Mouse (Mus musculus) limb, embryonic 14.5 days (tissue): ENCODE results near the gene Lefty2. TPM values are rescaled to one million over a fixed set of nuclear protein-coding genes. Genes with fewer than 3 reads are reported as not detected.

Experiments
- ATAC-seq: fragments of 200-750 bp; cut with Nextera tagmentation; 2 replicates; pipeline ENCODE4 v1.8.0; 2017; ENCODE audit warnings: low read depth, moderate number of reproducible peaks, moderate TSS enrichment; ENCODE audit not compliant: low FRiP score
- DNase-seq: peaks from one replicate; pipeline ENCODE4 v3.0.0-alpha.2; 2015; ENCODE audit warnings: low spot score
- H3K27ac ChIP-seq: fragments of 300-500 bp; sonication (generic); replicated peaks from 2 replicates; pipeline ENCODE4 v1.5.1; 2014; ENCODE audit warnings: low read depth, mild to moderate bottlenecking, low read length, moderate library complexity, mixed read lengths
- H3K27me3 ChIP-seq: fragments of 300-500 bp; sonication (generic); 2 replicates; pipeline ENCODE4 v1.6.1; 2014; ENCODE audit warnings: low read length, mixed read lengths; ENCODE audit not compliant: control insufficient read depth, insufficient read depth
- H3K36me3 ChIP-seq: fragments of 300-500 bp; sonication (generic); 2 replicates; pipeline ENCODE4 v1.6.1; 2014; ENCODE audit warnings: mild to moderate bottlenecking, low read length, moderate library complexity, mixed read lengths; ENCODE audit not compliant: control insufficient read depth, insufficient read depth
- H3K4me1 ChIP-seq: fragments of 300-500 bp; sonication (generic); 2 replicates; pipeline ENCODE4 v1.6.1; 2014; ENCODE audit warnings: antibody characterized with exemption, low read length, mixed read lengths; ENCODE audit not compliant: control insufficient read depth, insufficient read depth
- H3K4me2 ChIP-seq: fragments of 300-500 bp; sonication (generic); replicated peaks from 2 replicates; pipeline ENCODE4 v1.6.1; 2014; ENCODE audit warnings: low read depth, mild to moderate bottlenecking, low read length, moderate library complexity; ENCODE audit not compliant: severe bottlenecking
- H3K4me3 ChIP-seq: fragments of 300-500 bp; sonication (generic); replicated peaks from 2 replicates; pipeline ENCODE4 v1.5.1; 2014; ENCODE audit warnings: low read length
- H3K9ac ChIP-seq: fragments of 300-500 bp; sonication (generic); 2 replicates; pipeline ENCODE4 v1.6.1; 2014; ENCODE audit warnings: mild to moderate bottlenecking, low read depth, low read length, moderate library complexity; ENCODE audit not compliant: severe bottlenecking
- H3K9me3 ChIP-seq: fragments of 300-500 bp; sonication (generic); 2 replicates; pipeline ENCODE4 v1.6.1; 2016; ENCODE audit warnings: low read length; ENCODE audit not compliant: control insufficient read depth
- POLR2A ChIP-seq: fragments of 200-500 bp; IDR thresholded peaks from 2 replicates; pipeline ENCODE4 v1.8.0; 2012; ENCODE audit warnings: inconsistent platforms, mild to moderate bottlenecking, moderate library complexity, borderline replicate concordance; ENCODE audit not compliant: insufficient read depth, insufficient read length; ENCODE audit errors: extremely low read depth
- WGBS: fragments of 180-500 bp; shearing (Covaris S2); extraction: QIAGEN DNeasy Blood & Tissue Kit; methylation state at CpG from one replicate; pipeline ENCODE4 v1.1.7; 2014; 5-methylcytosine and 5-hydroxymethylcytosine counted together
- polyA plus RNA-seq, 2 experiments: library from polyadenylated mRNA; depleted of rRNA in 1 of 2; stranded (reverse) in 1 of 2; unstranded in 1 of 2; fragments of >200 nt; fragmentation: Nextera tagmentation in 1 of 2; extraction: Ambion mirVana in 1 of 2; gene quantifications; 2 replicates each; pipeline versions ENCODE4 v1.2.1 to v1.2.3; 2012 to 2014

Lefty2 gene
- polyA plus RNA-seq, 2 experiments = 0.11 to 0.17 TPM

GRCm38 (mm10) chr1:180911138-180911537, 18.2 kb downstream of the Lefty2 start:
- no peak overlapping the region for H3K4me3 ChIP-seq
- WGBS = 50% methylated on average over 8 of the region's 8 CpGs

GRCm38 (mm10) chr1:180911653-180912287, 18.9 kb downstream of the Lefty2 start:
- 26% methylated on average over 20 of the region's 20 CpGs for WGBS
- Histone ChIP-seq H3K9ac (no peak overlapping the region), H3K27ac (peak overlapping the region; percentile 43; the same call in 1 of the 2 replicates), H3K27me3 (no peaks in the 10 kb centered on the region), H3K4me1 (peaks cover 22% of the 10 kb centered on the region), H3K4me3 (no peak overlapping the region; the same call in 1 of the 2 replicates), H3K9me3 (no peaks in the 10 kb centered on the region), H3K4me2 (peak overlapping the region; percentile 39), H3K36me3 (peaks cover 25% of the 10 kb centered on the region)
- ATAC-seq (0 out of 2 replicates have a peak, but pooled peaks have one; percentile 31), DNase-seq (peak; percentile 57)
- no peak for TF ChIP-seq POLR2A

More at GRCm38 (mm10) chr1:180911138-180911537, 18.2 kb downstream of the Lefty2 start:
- ATAC-seq (0 out of 2 replicates have a peak, but pooled peaks have one; percentile 1), DNase-seq (peak; percentile 54)
- Histone ChIP-seq H3K27ac (peak overlapping the region; percentile 43; the same call in 1 of the 2 replicates), H3K9ac (no peak overlapping the region), H3K27me3 (no peaks in the 10 kb centered on the region), H3K9me3 (no peaks in the 10 kb centered on the region), H3K4me1 (peaks cover 22% of the 10 kb centered on the region), H3K36me3 (peaks cover 31% of the 10 kb centered on the region), H3K4me2 (peak overlapping the region; percentile 39)
- no peak for TF ChIP-seq POLR2A

- ATAC-seq (no peak), DNase-seq (no peak)
- no peaks in the 10 kb centered on the region for H3K9me3 ChIP-seq
- no peak for TF ChIP-seq POLR2A
- peak overlapping the region; percentile 67 for H3K27ac ChIP-seq
- H3K4me1 ChIP-seq = peaks cover 22% of the 10 kb centered on the region
- H3K4me2 ChIP-seq = no peak overlapping the region
- H3K36me3 ChIP-seq = peaks cover 15% of the 10 kb centered on the region
- H3K27me3 ChIP-seq = no peaks in the 10 kb centered on the region
- no peak overlapping the region for H3K9ac ChIP-seq
- no peak overlapping the region for H3K4me3 ChIP-seq
- 77% methylated on average over 5 of the region's 5 CpGs for WGBS
Measured at GRCm38 (mm10) chr1:180912792-180913191, 19.9 kb downstream of the Lefty2 start.

GRCm38 (mm10) chr1:180913797-180914196, 20.9 kb downstream of the Lefty2 start:
- no peaks in the 10 kb centered on the region for H3K9me3 ChIP-seq
- 13% methylated on average over 4 of the region's 4 CpGs for WGBS
- H3K36me3 ChIP-seq = peaks cover 5% of the 10 kb centered on the region
- H3K4me3 ChIP-seq = no peak overlapping the region
- DNase-seq (peak; percentile 92), ATAC-seq (peak; percentile 85)
- H3K27ac ChIP-seq = peak overlapping the region; percentile 67
- H3K4me2 ChIP-seq = no peak overlapping the region
- H3K9ac ChIP-seq = no peak overlapping the region
- H3K27me3 ChIP-seq = no peaks in the 10 kb centered on the region
- no peak for TF ChIP-seq POLR2A
- peaks cover 22% of the 10 kb centered on the region for H3K4me1 ChIP-seq

- no peak overlapping the region for H3K27ac ChIP-seq
- H3K4me3 ChIP-seq = no peak overlapping the region
- H3K4me2 ChIP-seq = no peak overlapping the region
- H3K9ac ChIP-seq = no peak overlapping the region
- DNase-seq (no peak), ATAC-seq (no peak)
- TF ChIP-seq POLR2A = no peak
- 87% methylated on average over 11 of the region's 11 CpGs for WGBS
- H3K4me1 ChIP-seq = peaks cover 21% of the 10 kb centered on the region
- no peaks in the 10 kb centered on the region for H3K36me3 ChIP-seq
- H3K9me3 ChIP-seq = no peaks in the 10 kb centered on the region
- H3K27me3 ChIP-seq = no peaks in the 10 kb centered on the region
Measured at GRCm38 (mm10) chr1:180916425-180916824, 23.5 kb downstream of the Lefty2 start.
